Mouse (Mus musculus) megakaryocyte progenitor cell, adult 5-6 weeks (primary cell): ENCODE results near the gene Gm9508. TPM values are rescaled to one million over a fixed set of nuclear protein-coding genes. Genes with fewer than 3 reads are reported as not detected.
"Not testable (repeated sequence)": the region's sequence is repeated elsewhere in the genome, so short reads cannot be mapped to it uniquely, and the experiment has no call there.

Source experiments
- ATAC-seq: replicated peaks from 2 replicates; pipeline ENCODE4 v1.8.0; 2016; ENCODE audit warnings: mild to moderate bottlenecking, moderate TSS enrichment, inconsistent platforms; ENCODE audit not compliant: poor library complexity
- total RNA-seq, 2 experiments: library from RNA; stranded (forward) in 1 of 2; stranded (reverse) in 1 of 2; fragments of 157-497, 149-512 nt in 1 of 2; fragments of 200-1000 nt in 1 of 2; gene quantifications; 2 replicates each; pipeline versions ENCODE4 v1.2.3 to v1.2.4; 2015 to 2017

The Gm9508 gene
- not detected in 2 replicates for total RNA-seq (2015)
- not detected in 2 replicates for total RNA-seq (2017)

DNA sequence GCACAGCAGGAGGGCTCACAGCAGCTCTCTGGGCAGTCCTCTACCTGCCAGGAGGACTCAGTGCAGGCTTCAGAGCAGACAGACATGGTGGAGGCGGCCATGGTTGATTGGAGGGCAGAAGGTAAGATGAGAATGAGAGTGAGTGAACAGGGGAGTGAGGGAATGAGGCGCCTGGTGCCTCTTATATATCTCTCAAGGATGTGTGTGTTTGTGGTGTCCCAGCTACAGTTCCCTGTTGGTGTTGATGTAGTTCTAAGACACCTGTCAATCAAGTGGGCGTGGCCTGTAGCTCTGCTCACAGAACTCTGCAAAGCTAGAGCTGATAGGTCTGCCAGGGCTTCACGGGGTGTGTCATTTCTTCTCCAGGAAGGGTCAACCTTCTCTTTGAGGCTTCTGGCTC lies at the start of gene Gm9508:
Gene Gm9508 (minus strand): TSS at position 101 of the 400 bp plus-strand sequence.
- no peak for ATAC-seq

DNA sequence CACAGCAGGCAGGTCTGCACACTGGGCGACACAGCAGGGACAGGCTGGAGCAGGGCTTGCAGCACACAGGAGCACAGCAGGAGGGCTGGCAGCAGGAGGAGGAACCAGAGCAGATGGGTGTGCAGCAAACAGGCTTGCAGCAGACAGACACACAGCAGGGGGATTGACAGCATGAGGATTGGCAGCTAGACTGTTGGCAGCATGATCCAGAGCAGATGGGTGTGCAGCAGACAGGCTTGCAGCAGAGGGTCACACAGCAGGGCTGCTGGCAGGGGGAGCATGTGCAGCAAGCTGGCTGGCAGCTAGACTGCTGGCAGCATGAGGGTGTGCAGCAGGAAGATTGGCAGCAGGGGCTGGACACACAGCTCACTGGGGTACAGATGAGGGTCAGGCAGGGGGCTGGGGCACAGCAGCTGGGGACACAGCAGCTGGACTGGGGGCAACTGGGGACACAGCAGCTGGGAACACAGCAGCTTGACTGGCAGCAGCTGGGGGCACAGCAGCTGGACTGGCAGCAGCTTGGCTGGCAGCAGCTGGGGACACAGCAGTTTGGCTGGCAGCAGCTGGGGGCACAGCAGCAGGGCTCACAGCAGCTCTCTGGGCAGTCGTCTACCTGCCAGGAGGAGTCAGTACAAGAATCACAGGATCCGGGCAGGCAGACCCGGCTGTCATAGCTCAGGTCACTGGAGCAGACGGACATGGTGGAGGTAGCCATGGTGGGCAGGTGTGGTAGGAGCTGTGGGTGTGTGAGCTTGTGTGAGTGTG lies 45.1 kb upstream of the Gm9508 start, which contains the start of gene Gm18596:
Gene Gm18596 (minus strand): TSS at position 715 of the 765 bp plus-strand sequence.
- not testable (repeated sequence) for ATAC-seq

DNA sequence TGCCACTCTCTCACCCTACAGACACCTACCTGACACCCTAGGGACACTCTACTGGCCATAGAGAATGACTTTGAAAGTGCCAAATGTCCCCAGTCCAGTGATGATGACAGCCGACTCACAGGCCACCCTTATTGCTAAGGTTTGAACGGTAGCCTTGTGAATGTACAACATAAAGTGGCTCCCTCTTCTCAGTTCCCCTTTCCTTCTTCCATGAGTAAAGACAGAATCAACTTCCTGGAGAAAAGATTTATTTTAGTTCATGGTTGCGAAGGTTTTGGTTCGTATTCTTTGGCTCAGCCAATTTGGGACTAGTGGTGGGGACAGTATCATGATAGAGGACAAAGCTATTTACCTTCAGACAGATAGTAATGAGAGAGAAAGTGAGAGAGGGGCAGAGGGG lies 41.9 kb upstream of the Gm9508 start:
- ATAC-seq, result no peak

DNA sequence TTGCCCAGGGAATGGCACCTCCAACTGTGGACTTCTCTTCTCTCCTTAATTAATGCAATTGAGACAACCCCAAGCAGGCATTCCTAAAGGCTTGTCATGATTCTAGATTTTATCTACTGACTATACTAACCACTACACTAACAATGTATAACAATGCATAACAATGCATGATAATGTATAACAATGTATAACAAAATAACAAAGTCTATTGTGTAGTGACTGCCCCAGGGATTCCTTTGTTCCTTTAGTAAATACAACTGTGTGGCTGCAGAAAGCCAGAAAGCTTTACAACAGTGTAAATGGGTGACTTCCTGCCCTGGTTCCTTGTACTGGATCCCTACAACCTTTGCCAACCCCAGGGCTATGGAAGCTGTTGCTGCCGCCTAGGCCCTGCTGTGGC lies 38.9 kb upstream of the Gm9508 start:
- ATAC-seq, result no peak

DNA sequence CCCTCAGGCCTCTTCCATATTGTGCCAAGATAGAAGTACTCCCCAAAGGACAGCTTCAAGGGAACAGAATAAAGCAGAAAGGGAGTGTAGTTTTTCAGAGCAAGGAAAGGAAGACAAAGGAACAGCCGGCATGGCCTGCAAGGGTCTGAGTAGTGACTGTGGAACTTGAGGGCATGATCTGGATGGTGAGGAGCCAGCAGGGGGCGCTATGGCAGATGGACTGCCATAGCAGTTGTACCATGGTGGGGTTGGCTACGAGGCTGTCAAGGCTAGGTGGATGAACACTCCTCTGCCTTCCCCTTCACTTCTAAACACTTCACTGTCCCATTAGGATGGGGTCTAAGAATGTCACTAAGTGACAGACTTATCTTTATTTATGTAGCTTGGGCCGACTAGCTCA lies 32.2 kb upstream of the Gm9508 start:
- peak; percentile 42; the same call in 1 of the 2 replicates for ATAC-seq

DNA sequence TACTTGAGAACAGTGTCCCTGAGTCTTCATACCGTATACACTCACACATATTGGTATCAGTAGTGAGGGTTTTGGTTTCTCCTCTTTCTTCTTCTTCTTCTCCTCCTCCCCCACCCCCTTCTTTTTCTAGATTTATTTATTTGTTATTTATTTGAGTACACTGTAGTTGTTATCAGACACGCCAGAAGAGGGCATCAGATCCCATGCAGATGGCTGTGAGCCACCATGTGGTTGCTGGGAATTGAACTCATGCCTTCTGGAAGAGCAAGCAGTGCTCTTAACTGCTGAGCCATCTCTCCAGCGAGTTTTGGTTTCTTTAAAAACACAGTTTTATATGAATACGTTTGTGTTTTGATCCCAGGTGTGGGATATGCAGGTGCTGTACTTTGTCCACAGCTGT lies 31.2 kb upstream of the Gm9508 start:
- ATAC-seq, result no peak

DNA sequence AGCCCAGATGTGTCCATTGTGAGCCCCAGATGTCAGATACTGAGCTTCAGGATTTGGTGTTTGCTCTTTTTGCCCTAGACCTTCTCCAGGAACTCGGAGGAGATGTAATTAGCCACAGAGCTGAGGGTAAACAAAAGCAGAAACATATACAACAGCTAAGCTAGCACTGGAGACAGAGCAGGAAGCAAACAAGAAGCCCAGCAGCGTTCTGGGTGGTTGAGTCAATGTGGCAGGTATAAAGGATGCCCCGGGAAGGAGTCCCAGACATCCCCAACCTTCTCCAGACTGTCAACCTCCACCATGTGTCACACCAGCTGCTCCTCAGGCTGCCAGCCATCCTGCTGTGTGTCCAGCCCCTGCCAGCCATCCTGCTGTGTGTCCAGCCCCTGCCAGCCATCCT lies 29.2 kb upstream of the Gm9508 start, which contains the start of gene Gm10100:
Gene Gm10100 (plus strand): TSS at position 301 of the 400 bp plus-strand sequence.
- no peak for ATAC-seq

DNA sequence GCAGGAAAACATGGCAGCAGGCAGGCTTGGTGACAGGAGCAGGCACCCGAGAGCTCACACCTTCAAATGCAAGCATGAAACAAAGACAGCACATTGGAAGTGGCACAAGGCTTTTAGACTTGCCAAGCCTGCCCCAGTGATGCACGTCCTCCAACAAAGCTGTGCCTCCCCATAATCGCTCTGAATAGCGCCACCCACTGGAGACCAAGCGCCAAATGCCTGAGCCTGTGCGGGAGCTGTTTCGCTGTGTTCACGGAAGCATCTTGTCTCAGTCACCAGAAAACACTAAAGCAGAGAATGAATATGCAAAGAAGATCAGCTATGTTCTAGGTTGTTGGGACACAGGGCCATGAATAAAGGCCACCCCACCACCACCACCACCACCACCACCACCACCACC lies 27.8 kb upstream of the Gm9508 start:
- no peak for ATAC-seq

DNA sequence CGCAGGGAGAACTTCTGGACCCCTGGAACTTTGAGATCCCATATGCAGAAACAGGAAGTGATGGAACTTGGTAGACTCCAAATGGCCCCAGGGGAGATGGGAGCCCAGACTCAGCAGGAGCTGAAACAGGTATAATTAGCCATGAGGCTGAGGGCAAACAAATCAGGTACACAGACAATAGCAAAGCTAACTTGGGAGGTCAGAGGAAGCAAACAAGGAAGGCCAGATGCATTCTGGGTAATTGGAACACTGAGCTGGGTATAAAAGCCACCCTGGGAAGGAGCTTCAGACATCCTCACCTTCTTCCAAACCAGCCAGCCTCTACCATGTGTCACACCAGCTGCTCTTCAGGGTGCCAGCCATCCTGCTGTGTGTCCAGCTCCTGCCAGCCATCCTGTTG lies 23.3 kb upstream of the Gm9508 start, which contains the start of gene Krtap12-1:
Gene Krtap12-1 (plus strand): TSS at position 301 of the 400 bp plus-strand sequence.
- ATAC-seq, result not testable (repeated sequence)

DNA sequence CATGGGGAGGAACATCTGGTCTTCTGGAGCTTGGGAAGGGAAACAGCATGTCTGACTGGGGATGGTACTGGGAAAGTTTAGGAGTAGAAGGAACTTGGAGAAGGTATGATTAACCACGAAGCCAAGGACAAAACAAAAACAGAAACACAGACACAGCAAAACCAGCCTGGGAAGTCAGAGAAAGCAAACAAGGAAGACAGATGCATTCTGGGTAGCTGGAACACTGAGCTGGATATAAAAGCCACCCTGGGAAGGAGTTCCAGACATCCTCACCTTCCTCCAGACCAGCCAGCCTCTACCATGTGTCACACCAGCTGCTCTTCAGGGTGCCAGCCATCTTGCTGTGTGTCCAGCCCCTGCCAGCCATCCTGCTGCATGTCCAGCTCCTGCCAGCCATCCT lies 18.5 kb upstream of the Gm9508 start, which contains the start of gene Gm10142:
Gene Gm10142 (plus strand): TSS at position 301 of the 400 bp plus-strand sequence.
- ATAC-seq, result no peak

DNA sequence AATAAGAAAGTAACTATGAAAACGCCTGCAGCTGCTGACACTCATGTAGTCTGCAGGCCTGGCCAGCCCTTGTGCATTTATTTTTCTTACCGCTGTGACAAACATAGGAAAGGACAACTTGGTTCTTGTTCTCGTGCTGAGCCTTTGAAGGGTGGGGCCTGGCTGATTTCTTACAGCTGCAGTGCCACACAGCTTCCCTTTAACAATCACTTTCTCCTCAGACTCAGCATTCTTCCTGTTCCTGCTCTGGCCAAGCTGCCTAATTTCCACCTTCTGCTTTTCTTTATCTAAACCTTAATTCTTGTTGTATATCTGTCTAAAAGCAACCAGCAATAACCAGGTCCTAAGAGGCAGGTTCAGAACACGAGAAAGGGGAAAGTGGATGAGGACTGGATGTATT lies 16.7 kb upstream of the Gm9508 start:
- ATAC-seq, result peak; percentile 44

DNA sequence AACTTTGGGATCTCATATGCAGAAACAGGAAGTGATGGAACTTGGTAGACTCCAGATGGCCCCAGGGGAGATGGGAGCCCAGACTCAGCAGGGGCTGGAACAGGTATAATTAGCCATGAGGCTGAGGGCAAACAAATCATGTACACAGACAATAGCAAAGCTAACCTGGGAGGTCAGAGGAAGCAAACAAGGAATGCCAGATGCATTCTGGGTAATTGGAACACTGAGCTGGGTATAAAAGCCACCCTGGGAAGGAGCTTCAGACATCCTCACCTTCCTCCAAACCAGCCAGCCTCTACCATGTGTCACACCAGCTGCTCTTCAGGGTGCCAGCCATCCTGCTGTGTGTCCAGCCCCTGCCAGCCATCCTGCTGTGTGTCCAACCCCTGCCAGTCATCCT lies 14.1 kb upstream of the Gm9508 start, which contains the start of gene Gm10024:
Gene Gm10024 (plus strand): TSS at position 301 of the 400 bp plus-strand sequence.
- ATAC-seq, result not testable (repeated sequence)

DNA sequence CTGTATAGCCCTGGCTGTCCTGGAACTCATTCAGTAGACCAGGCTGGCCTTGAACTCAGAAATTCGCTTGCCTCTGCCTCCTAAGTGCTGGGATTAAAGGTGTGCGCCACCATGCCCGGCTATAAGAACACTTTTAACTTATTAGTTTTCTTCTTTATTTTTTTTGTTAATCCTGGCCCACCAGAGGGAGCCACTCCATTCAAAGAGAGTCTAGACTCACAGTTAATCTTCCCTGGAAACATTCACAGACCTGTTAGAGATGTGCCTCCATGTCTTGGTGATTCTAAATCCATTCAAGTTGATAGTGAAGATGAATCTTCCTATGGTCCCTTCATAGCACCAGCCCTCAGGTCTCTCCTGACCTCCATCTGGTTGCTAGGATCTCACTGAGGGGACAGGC lies 12.8 kb upstream of the Gm9508 start:
- ATAC-seq, result no peak

DNA sequence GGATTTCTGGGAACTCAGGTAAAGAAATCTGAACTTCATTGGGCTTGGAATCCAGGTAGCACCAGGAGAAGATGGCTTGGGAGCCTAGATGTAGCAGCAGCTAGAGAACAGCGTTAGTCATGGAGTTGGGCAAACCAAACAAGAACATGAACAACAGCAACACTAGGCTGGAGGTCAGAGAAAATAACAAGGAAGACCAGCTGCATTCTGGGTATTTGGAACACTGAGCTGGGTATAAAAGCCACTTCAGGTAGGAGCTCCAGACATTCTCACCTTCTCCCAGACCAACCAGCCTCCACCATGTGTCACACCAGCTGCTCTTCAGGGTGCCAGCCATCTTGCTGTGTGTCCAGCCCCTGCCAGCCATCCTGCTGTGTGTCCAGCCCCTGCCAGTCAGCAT lies 9.3 kb upstream of the Gm9508 start, which contains the start of gene Gm10272:
Gene Gm10272 (plus strand): TSS at position 301 of the 400 bp plus-strand sequence.
- ATAC-seq, result no peak

DNA sequence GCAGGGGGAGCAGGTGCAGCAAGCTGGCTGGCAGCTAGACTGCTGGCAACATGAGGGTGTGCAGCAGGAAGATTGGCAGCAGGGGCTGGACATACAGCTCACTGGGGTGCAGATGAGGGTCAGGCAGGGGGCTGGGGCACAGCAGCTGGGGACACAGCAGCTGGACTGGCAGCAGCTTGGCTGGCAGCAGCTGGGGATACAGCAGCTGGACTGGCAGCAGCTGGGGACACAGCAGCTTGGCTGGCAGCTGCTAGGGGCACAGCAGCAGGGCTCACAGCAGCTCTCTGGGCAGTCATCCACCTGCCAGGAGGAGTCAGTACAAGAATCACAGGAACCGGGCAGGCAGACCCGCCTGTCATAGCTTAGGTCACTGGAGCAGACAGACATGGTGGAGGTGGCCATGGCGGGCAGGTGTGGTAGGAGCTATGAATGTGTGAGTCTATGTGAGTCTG lies 6.7 kb downstream of the Gm9508 start, which contains the start of gene Gm19402:
Gene Gm19402 (minus strand): TSS at position 402 of the 452 bp plus-strand sequence.
- not testable (repeated sequence) for ATAC-seq

DNA sequence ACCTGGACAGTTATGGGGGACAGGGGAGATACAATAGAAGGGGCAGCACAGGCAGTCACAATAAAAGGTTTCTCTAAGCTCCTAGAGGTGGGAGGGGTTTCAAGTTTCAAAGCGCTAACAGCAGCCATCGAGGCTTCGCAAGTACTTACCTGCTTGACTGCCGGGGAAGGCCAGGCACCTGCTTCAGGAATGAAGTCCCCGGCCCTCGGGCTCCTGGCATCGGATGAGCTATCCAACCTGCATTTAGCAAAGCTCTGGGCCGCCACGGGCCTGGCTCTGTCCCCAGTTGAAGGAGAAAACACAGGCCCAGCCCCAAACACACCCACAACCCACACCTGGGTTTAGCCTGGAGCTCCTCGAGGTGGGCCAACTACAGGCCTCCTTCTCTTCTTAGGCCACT lies 10.0 kb downstream of the Gm9508 start:
- ATAC-seq, result no peak

DNA sequence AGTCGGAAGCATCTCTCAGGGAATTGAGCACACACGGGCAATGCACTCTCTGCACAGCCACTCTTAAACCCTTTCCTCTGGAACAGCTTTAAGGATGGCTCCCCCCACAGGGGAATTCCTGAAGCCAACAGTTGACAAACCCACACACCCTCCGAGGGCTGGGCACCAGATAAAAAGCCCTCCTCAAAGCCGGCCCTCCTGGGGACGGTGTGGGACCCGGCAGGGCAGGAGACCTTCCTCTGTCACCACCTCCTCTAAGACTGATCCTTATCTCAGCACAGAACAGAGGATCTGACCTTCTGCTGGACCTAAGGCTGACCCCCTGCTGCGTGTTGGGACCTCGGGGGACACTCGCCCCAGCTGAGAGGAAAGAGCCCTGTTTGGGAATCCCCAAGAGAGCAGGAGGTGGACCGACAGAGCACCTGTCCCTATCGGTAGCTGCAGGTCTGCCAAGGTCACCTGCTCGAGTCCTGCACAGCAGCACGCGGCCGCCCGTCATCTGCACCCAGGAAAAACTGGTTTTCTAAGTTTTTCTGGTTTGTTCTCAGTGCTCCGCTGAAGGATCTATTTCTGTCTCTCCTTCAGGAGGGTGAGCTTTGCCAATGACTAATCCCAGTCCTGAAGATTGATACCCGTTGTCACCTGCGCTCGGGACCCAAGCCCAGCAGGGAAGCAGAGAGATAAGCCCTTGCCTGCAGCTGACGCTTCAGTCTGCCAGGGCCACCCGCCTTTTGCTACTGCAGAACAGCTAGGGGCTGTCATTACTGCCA lies 11.0 kb downstream of the Gm9508 start, which contains the start of gene Tspear:
Gene Tspear (plus strand): TSS at position 675 of the 770 bp plus-strand sequence.
- no peak; the same call in 1 of the 2 replicates for ATAC-seq

DNA sequence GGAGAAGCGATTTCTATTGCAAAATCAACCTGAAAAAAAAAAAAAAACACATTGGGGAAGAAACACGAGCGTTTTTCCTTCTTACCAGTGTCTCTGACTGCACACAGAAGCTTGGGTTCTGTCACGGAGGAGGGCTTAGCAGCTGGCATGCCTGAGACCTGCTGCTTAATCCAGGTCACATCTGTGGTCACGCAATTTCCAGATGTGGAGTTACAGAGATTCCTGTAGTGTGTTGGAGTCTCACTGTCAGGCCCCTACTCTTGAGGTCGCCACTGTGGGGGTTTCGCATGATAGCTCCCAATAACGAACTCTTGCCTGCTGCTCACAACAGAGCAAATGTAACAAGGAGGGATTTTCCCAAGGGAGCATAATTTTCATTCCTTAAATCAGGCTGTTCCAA lies 12.9 kb downstream of the Gm9508 start:
- ATAC-seq, result no peak

DNA sequence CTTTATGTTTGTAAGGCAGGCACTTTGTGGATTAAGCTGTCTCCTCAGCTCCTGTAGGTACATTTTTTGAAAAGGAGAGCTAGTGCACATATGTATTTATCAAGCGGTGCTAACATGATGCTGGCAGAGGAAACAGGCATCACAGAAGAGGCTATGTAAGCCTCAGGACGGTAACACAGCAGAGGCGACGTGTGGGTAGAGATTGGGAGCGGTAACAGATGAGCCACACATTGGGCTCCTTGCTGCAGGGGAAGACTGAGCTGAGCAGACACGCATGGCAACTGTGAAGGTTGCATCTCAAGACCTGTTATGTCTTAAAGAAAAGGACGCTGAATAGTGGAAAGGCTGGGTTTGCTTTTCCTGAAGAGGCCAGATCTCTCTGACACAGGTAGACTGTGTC lies 14.0 kb downstream of the Gm9508 start:
- no peak for ATAC-seq

DNA sequence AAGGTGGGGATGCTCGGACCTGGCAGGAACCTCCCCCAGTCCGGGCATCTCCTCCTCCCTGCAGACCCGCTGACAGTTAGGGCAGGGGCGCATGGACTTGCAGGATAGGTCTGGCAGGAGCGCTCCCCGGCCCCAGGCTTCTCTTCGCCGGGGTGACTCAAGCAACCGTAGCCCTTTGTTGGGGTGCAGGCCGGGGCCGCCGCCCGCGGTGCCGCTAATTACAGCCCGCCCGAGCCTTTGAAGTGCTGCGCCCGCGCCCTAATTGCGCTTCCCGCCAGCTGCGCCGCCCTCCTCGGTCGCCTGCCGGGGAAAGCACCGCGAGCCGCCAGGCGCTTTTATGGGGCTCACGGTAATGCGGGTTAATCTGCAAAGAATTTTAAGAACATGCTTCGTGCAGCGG lies 19.5 kb downstream of the Gm9508 start:
- ATAC-seq, result 0 out of 2 replicates have a peak, but pooled peaks have one; percentile 20

DNA sequence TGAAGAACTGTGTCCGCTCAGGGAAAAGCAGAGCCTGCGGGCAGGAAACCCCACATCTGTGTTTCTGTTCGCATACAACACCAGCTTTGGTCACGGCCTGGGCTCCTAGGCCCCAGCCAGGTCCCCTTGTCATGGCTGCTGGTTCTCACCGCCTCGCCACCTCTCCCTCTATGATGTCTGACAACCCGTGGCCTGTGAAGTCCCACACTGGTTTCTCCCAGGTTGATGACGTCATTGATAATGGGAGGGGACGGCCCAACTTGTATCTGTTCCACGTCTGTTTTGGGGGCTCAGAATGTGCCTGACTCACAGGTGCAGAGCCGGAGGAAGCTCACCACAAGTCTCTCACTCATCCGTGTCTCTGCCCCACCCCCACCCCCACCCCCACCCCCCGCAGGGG lies 23.3 kb downstream of the Gm9508 start:
- ATAC-seq, result no peak
